ENCODE assay signal across 24 mouse cellular contexts in genomic region chr12:57922031-57922430, GRCm38 (mm10).
"Had no signal": no experiment of that assay in that cellular context is flagged by ENCODE, and none has a peak within 500 bp of the region (broad histone marks: within the 10 kb centered on the region; RNA-seq: fewer than 3 reads in every experiment).

No protein-coding gene starts in this region.

- ATAC-seq: hindbrain, embryonic 16.5 days; inflammation-experienced regulatory T-cells, adult 6 months; intestine, embryonic 15.5 days; intestine, postnatal 0 days had no signal

- H3K4me3 ChIP-seq: heart, adult 2 months; heart, embryonic 10.5 days; heart, embryonic 12.5 days; hindbrain, embryonic 10.5 days; hindbrain, embryonic 12.5 days; intestine, embryonic 15.5 days; layer of hippocampus, adult 2 months; left cerebral cortex, adult 2 months; limb, embryonic 10.5 days; limb, embryonic 12.5 days; liver, embryonic 13.5 days had no signal

- H3K9ac ChIP-seq: heart, embryonic 12.5 days; hindbrain, embryonic 12.5 days; hindbrain, embryonic 14.5 days; intestine, embryonic 15.5 days; limb, embryonic 12.5 days; liver, embryonic 13.5 days had no signal

- H3K9me3 ChIP-seq: heart, embryonic 10.5 days; heart, embryonic 12.5 days; hindbrain, embryonic 10.5 days; hindbrain, embryonic 12.5 days; intestine, embryonic 15.5 days; limb, embryonic 10.5 days; limb, embryonic 12.5 days; liver, embryonic 13.5 days had no signal

- H3K4me1 ChIP-seq: heart, embryonic 10.5 days; heart, embryonic 12.5 days; hindbrain, embryonic 10.5 days; hindbrain, embryonic 12.5 days; intestine, embryonic 15.5 days; liver, embryonic 13.5 days had no signal

- H3K4me2 ChIP-seq: heart, embryonic 12.5 days; hindbrain, embryonic 12.5 days; hindbrain, embryonic 14.5 days; intestine, embryonic 15.5 days; limb, embryonic 12.5 days; liver, embryonic 13.5 days had no signal

- H3K36me3 ChIP-seq: heart, embryonic 10.5 days; heart, embryonic 12.5 days; hindbrain, embryonic 10.5 days; hindbrain, embryonic 12.5 days; intestine, embryonic 15.5 days; limb, embryonic 10.5 days; limb, embryonic 12.5 days; liver, embryonic 13.5 days had no signal

- DNase-seq: gastrocnemius, postnatal 10 days; gastrocnemius, postnatal 25 days; heart, adult 2 months; heart, postnatal 10 days; heart, postnatal 4 days; kidney, adult 18-20 months; kidney, adult 8-10 months; kidney, postnatal 10 days; kidney, postnatal 25 days; kidney, postnatal 4 days; liver, embryonic 13.5 days had no signal

- H3K27ac ChIP-seq: heart, adult 2 months; heart, embryonic 10.5 days; hindbrain, embryonic 10.5 days; hindbrain, embryonic 12.5 days; hindbrain, embryonic 14.5 days; intestine, embryonic 15.5 days; layer of hippocampus, adult 2 months; left cerebral cortex, adult 2 months; limb, embryonic 10.5 days; limb, embryonic 12.5 days; liver, embryonic 13.5 days had no signal

- H3K27me3 ChIP-seq: heart, embryonic 12.5 days; hindbrain, embryonic 12.5 days; intestine, embryonic 15.5 days; limb, embryonic 12.5 days; liver, embryonic 13.5 days had no signal
